Mouse (Mus musculus): ENCODE measurements at regions not wholly inside any gene's neighbourhood (a gene's known extent, or its start where the extent isn't known, plus 50 kb on each side); places are given as distances from the start of the nearest gene placed in this dataset.

GRCm38 (mm10) chr4:89082838-89083237 lies 54.1 kb upstream of the Mtap start:
- DNase-seq (ENCODE audit: low spot score) = no peak

- no peak for DNase-seq (ENCODE audit: low spot score)
These were observed 58.4 kb upstream of the Mtap start for GRCm38 (mm10) chr4:89078485-89078884.

- no peak for DNase-seq (ENCODE audit: low spot score)
These were observed 62.2 kb upstream of the Mtap start for GRCm38 (mm10) chr4:89074705-89075104.

- DNase-seq (ENCODE audit: low spot score) = no peak
These were observed 66.5 kb upstream of the Mtap start for GRCm38 (mm10) chr4:89070430-89070829.

DNA sequence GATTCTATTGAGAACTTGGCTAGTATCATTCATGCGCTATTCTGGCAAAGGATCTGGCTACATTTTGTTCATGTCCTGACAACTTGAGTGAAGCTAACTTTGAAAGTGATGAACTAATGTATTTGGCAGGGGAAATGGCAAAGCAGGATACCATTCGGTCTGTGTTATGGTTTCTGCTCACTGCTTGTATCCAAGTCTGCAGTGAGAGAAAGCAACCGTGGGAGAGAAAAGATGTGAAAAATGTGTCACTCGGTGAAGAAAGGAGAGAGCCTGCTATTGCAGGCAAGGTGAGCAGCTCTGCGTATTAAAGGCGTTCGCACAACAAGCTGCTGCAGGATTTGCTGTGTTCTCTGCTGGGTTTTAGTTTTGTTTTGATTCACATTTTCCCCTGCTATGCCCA lies 72.5 kb upstream of the Mtap start:
- DNase-seq (ENCODE audit: low spot score) = no peak

DNA sequence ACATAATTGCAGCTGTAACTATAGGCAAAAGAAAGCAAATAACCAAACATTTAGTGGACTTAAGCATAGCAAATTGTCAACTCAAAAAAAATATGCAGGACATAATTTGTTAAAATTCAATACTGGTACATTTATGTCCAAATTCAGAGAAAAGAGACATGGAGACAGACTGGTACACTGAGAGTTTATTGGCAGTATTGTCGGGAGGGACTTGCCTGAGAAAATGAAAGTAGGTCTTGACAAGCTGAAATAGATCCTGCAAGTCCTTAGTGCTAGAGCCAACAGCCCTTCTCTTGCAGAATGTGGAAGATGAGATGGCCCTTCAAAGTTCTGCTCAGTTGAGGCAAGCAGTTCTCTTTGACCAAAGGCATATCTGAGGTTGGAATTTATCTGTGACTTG lies 74.5 kb upstream of the Mtap start:
- no peak for DNase-seq (ENCODE audit: low spot score)

- no peak for DNase-seq (ENCODE audit: low spot score)
These were observed 75.3 kb upstream of the Mtap start for GRCm38 (mm10) chr4:89061619-89062018.

- DNase-seq (ENCODE audit: low spot score) = no peak
These were observed 79.3 kb upstream of the Mtap start for GRCm38 (mm10) chr4:89057573-89057972.

- DNase-seq (ENCODE audit: low spot score) = no peak
These were observed 79.8 kb upstream of the Mtap start for GRCm38 (mm10) chr4:89057135-89057534.

DNA sequence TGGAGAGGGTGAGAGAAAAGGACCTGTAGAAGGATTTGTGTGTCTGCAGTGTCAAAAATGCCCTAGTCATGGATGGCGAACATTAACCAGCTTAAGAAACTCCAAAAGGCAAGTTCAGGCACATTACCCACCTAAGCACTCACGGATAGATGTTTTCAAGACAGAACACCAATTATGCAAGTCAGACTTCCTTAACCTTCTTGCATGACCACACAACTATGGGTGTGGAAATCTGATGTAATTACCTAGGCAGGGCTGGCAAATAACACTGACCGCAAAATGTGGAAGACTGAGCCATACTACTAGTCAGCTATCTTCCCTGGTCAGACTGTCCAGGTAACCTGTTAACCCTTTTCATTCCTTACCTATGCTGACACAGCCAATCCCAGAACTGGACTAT lies 81.0 kb upstream of the Mtap start:
- no peak for DNase-seq (ENCODE audit: low spot score)

GRCm38 (mm10) chr4:89053606-89054005 lies 83.3 kb upstream of the Mtap start:
- no peak for DNase-seq (ENCODE audit: low spot score)

DNA sequence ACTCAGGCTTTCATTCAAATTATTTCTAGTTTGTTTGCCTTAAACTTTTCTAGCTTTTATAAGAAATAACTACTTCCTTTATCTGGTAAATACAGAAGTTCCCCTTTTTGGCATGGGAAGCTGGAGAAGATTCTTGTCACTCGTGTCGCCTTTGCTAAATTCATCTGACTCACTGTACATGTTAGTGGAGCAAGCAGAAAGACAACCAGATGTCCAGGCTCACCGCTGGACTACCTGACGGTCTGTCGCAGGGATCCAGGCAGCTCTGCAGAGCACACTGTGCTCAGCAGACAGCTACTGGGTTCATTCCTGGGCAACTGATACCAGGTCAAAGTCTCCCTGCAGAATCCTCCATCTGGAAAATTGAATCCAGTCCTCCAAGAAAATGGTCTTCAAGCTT lies 85.0 kb upstream of the Mtap start:
- no peak for DNase-seq (ENCODE audit: low spot score)

- DNase-seq (ENCODE audit: low spot score) = no peak
These were observed 86.2 kb upstream of the Mtap start for GRCm38 (mm10) chr4:89050551-89051199.

DNA sequence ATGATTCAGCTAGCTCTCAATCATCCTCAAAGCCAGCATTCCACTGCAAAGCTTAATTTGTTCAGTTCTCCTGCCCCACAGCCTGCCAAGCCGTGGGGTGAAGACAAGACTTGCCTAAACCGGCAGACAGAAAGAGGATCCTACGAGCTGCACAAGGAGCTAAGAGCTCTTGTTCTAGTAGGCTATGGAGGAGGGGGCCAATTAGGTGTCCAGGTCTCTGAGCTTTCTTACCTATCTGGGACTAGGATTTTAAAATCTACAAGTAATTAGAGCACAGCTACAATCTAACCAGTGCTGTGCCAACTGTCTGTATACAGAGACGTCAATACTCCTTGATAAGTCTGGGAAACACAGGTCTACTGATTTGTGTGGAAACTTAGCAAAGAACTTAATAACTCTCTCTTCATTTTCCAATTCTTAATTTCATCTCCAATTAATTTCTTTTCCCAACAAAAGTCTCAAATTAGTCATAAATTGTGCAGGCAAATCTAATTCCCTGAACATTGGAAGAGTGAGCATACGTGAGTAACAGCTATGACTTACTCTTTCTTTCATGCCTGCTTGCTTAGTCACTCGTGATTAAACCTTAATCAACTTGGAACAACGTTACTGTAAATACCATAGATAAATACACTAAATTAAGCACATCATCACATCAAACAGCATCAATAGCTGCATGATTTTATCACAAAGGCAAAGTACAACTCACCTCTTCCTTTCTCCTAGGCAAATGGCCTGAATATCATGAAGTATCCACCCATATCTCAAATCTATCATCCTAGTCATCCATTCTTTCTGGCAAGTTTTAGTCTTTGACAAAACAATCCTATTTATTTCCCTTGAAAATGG lies 87.1 kb upstream of the Mtap start:
- no peak for DNase-seq (ENCODE audit: low spot score)

GRCm38 (mm10) chr4:89044516-89044915 lies 92.4 kb upstream of the Mtap start:
- no peak for DNase-seq (ENCODE audit: low spot score)

- peak; percentile 7 for DNase-seq (ENCODE audit: low spot score)
These were observed 92.9 kb upstream of the Mtap start for GRCm38 (mm10) chr4:89043982-89044381.

DNA sequence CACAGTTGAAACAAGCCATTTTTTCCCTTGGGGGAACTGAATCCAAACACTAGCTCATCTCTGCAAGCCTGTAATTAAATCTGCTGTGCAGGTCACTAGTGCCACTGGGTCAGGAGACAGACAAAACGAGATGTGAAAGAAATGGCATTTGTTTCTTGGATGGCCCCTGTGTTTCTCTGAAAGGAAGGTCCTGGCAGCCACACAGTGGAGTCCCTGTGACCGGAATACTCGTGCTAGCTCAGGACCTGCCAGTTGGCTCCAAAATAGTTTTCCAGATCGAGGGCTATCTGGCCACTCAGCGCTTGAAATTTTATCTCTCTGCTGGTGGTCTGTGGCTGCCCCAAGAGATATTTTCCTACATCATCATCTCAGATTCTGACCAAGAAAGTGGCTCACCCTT lies 96.1 kb upstream of the Mtap start:
- DNase-seq (ENCODE audit: low spot score) = no peak

GRCm38 (mm10) chr4:89038906-89039305 lies 98.0 kb upstream of the Mtap start:
- no peak for DNase-seq (ENCODE audit: low spot score)

GRCm38 (mm10) chr4:89038135-89038534 lies 98.8 kb upstream of the Mtap start:
- no peak for DNase-seq (ENCODE audit: low spot score)

GRCm38 (mm10) chr4:89034822-89035221 lies 102.1 kb upstream of the Mtap start:
- DNase-seq (ENCODE audit: low spot score) = no peak

DNA sequence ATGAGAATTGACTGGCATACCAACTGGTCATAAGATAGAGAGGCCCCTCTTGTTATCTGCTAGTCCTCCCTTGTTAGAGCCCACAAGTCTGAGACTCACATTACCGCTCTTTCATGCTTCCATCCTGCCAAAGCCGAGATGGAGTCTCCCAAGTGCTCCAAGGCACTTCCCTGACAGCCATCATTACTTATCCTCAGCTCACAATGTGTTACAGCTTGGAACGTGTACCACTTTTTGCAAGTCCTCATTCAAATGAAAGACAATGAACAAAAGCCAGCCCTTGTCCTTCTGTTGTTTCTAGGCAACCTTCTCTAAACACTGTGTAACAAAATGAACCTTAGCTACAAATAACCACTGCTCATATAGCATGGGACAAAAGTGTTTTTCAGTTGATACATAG lies 102.6 kb upstream of the Mtap start:
- no peak for DNase-seq (ENCODE audit: low spot score)

DNA sequence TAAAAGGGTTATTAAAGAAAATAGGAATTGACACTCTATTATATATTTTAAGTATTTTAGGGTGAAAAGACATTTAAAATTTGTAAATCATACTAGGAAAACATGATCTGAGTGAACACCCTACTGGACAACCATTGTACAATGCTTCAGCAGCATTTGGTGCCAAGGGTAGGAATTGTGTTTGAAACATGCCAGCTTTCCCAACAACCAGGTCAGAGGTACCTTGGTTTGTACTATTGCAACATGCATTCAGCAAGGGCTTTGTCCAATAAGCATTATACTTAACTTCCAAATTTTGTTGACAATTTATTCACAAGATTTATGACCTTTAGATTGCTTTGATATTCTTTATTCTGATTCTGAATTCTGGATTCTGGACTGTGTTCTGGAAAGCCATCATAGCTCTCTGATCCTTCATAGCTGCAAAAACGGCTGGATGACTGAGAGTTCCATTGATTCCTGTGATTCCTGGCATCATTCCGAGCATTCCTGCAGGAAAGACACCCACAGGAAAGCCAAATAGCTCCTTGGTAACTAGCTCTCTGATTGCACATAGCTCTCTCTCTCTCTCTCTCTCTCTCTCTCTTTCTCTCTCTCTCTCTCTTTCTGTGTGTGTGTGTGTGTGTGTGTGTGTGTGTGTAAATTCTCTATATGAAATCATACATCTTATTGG lies 124.1 kb upstream of the Mtap start:
- no peak for DNase-seq (ENCODE audit: low spot score)

- DNase-seq (ENCODE audit: low spot score) = no peak
These were observed 128.4 kb upstream of the Mtap start for GRCm38 (mm10) chr4:89008561-89008960.
